Mouse (Mus musculus) embryonic fibroblast, embryonic 13.5 days (primary cell): Measurements from ENCODE around the gene C2cd4a. TPM values are rescaled to one million over a fixed set of nuclear protein-coding genes. Genes with fewer than 3 reads are reported as not detected.

ENCODE experiments used
- H3K27ac ChIP-seq: 2 replicates; pipeline ENCODE4 v1.5.1; 2012; ENCODE audit warnings: low read length, control low read depth, inconsistent platforms; ENCODE audit not compliant: insufficient read depth
- H3K4me1 ChIP-seq: 2 replicates; pipeline ENCODE4 v1.6.1; 2011; ENCODE audit warnings: low read length; ENCODE audit not compliant: control insufficient read depth, insufficient read depth
- H3K4me3 ChIP-seq: 2 replicates; pipeline ENCODE4 v1.5.1; 2011; ENCODE audit warnings: mild to moderate bottlenecking, control low read depth, low read length; ENCODE audit not compliant: insufficient read depth
- CTCF ChIP-seq: IDR thresholded peaks from 2 replicates; pipeline ENCODE4 v1.5.1; 2011; ENCODE audit warnings: mild to moderate bottlenecking, control low read depth, low read length, moderate library complexity, borderline replicate concordance; ENCODE audit not compliant: insufficient read depth
- POLR2A ChIP-seq: IDR thresholded peaks from 2 replicates; pipeline ENCODE4 v1.6.1; 2011; ENCODE audit warnings: low read depth, mild to moderate bottlenecking, control low read depth, low read length, moderate library complexity
- polyA plus RNA-seq: library from polyadenylated mRNA; stranded (reverse); fragments of >200 nt; gene quantifications from 2 replicates; pipeline ENCODE4 v1.2.4, GENCODE M21; 2011; ENCODE audit warnings: low read depth; ENCODE audit not compliant: missing spikeins, insufficient read length

C2cd4a gene
- polyA plus RNA-seq, 1 experiment: not detected

- Histone ChIP-seq H3K4me1 (peaks cover 2% of the 10 kb centered on the region; the same call in 1 of the 2 replicates), H3K27ac (no peak overlapping the region), H3K4me3 (no peak overlapping the region)
- TF ChIP-seq CTCF (no peak), POLR2A (no peak)
These were observed 36.9 kb downstream of the C2cd4a start for GRCm38 (mm10) chr9:67795205-67795675.

- TF ChIP-seq POLR2A: no peak
- TF ChIP-seq CTCF: no peak
- H3K4me3 ChIP-seq: no peak overlapping the region
- H3K27ac ChIP-seq: no peak overlapping the region
- peaks cover 2% of the 10 kb centered on the region; the same call in 1 of the 2 replicates for H3K4me1 ChIP-seq
These were observed 37.5 kb downstream of the C2cd4a start for GRCm38 (mm10) chr9:67794668-67795067.

- TF ChIP-seq POLR2A (no peak), CTCF (no peak)
- no peak overlapping the region for H3K27ac ChIP-seq
- H3K4me3 ChIP-seq: no peak overlapping the region
- H3K4me1 ChIP-seq: peaks cover under 1% of the 10 kb centered on the region; the same call in 1 of the 2 replicates
These were observed 37.9 kb downstream of the C2cd4a start for GRCm38 (mm10) chr9:67794216-67794615.

GRCm38 (mm10) chr9:67793501-67793900 lies 38.6 kb downstream of the C2cd4a start:
- H3K27ac ChIP-seq: no peak overlapping the region
- H3K4me3 ChIP-seq: no peak overlapping the region
- no peak for TF ChIP-seq POLR2A
- no peak for TF ChIP-seq CTCF
- no peaks in the 10 kb centered on the region for H3K4me1 ChIP-seq

- Histone ChIP-seq H3K27ac (no peak overlapping the region), H3K4me3 (no peak overlapping the region), H3K4me1 (no peaks in the 10 kb centered on the region)
- TF ChIP-seq CTCF: no peak
- TF ChIP-seq POLR2A: no peak
These were observed 39.7 kb downstream of the C2cd4a start for GRCm38 (mm10) chr9:67792405-67792804.

GRCm38 (mm10) chr9:67787671-67788070 lies 44.5 kb downstream of the C2cd4a start:
- Histone ChIP-seq H3K4me1 (no peaks in the 10 kb centered on the region), H3K27ac (no peak overlapping the region), H3K4me3 (no peak overlapping the region)
- TF ChIP-seq POLR2A (no peak), CTCF (no peak)

- no peak overlapping the region for H3K27ac ChIP-seq
- no peak overlapping the region for H3K4me3 ChIP-seq
- no peaks in the 10 kb centered on the region for H3K4me1 ChIP-seq
- TF ChIP-seq CTCF (no peak), POLR2A (no peak)
These were observed 45.8 kb downstream of the C2cd4a start for GRCm38 (mm10) chr9:67786311-67786710.

GRCm38 (mm10) chr9:67783925-67784324 lies 48.2 kb downstream of the C2cd4a start:
- Histone ChIP-seq H3K4me3 (no peak overlapping the region), H3K4me1 (no peaks in the 10 kb centered on the region)
- TF ChIP-seq POLR2A (no peak), CTCF (0 out of 2 replicates have a peak, but pooled peaks have one; percentile 29)

GRCm38 (mm10) chr9:67783464-67783863 lies 48.7 kb downstream of the C2cd4a start:
- TF ChIP-seq POLR2A (no peak), CTCF (no peak)
- no peaks in the 10 kb centered on the region for H3K4me1 ChIP-seq
- no peak overlapping the region for H3K4me3 ChIP-seq
- no peak overlapping the region for H3K27ac ChIP-seq

More at GRCm38 (mm10) chr9:67783925-67784324, 48.2 kb downstream of the C2cd4a start:
- H3K27ac ChIP-seq: no peak overlapping the region

- Histone ChIP-seq H3K4me3 (no peak overlapping the region), H3K27ac (no peak overlapping the region), H3K4me1 (no peaks in the 10 kb centered on the region)
- TF ChIP-seq CTCF (no peak), POLR2A (no peak)
These were observed 49.3 kb downstream of the C2cd4a start for GRCm38 (mm10) chr9:67782786-67783185.

Other genes starting within 250 kb of the C2cd4a start
- gene C2cd4b, start 72.9 kb downstream of the C2cd4a start, polyA plus RNA-seq: not detected in 2 replicates
- gene Vps13c, start 8.1 kb upstream of the C2cd4a start, polyA plus RNA-seq: 23.4 and 27.3 TPM in 2 replicates